Mouse (Mus musculus) neural tube, embryonic 10.5 days (tissue): ENCODE data around the gene Xpr1.

Source experiments
- DNase-seq: peaks from one replicate; pipeline ENCODE4 v3.0.0-alpha.2; 2017; ENCODE audit warnings: low spot score; ENCODE audit errors: extremely low spot score

The Xpr1 gene

DNA sequence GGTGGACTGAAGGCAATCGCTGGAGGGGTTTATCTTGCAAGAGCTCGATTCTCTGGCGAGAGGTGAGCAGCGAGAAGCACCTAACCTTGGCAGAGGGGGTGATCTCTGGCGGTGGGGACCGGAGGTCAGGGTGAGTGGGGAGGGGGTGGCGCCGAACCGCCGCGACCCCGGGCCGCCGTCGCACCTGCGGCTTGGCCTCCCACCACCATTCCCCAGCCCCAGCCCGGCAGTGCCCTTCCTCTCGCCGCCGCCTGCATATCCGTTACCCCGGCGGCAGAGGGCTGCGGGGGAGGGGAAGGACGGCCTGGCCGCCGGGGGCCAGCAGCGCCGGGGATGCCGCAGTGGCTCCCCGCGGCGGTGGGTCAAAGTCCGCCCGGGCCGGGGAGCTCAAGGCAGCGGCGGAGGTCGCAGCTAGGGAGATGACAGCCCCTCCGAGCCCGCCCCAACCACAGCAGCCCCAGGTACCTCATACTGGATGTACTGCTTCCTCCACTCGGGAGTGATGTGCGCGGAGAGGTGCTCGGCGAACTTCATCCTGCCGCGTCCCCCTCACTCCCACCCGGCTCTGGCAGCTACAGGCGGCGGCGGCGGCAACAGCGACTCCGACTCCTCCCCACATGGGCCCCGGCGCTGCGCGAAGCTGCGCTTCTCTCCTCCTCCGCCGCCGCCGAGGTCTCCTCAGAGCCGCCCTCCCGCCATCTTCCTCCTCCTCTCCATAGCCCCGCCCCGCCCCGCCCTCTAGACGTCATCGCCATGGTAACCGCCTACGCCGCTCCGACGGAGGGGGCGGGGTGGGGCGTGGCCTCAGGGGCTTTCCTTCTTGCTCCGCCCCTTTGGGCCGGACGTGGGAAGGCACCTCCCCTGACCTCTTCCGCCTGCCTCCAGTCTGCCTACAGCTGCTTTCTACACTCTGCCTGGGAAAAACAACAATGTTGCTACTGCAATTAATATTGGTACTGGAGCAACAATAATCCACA is at the start of gene Xpr1:
Xpr1 (minus strand) TSS at position 715 of the 977 bp plus-strand sequence.
- DNase-seq, result peak; percentile 97

GRCm38 (mm10) chr1:155463442-155463841 is 46.2 kb upstream of the Xpr1 start:
- DNase-seq, result no peak

DNA sequence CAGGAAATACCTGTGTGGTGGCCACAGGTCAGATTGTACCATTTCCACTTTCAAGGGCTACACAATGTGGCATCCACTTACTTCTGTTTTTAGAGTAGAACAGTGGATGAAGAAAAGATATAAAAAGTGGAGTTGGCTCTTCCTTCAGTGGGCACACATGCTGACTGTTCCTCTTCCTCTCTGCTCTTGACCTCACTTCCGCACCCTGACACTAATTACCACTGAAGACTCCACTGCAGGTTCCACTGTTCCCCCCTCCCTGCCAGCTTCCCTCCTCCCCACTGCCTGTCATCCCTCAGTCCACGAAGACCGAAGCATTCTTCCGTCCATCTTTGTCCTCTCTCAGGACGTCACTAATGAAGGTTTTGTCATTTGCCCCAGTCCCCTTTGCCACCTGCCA is 45.4 kb upstream of the Xpr1 start:
- no peak for DNase-seq

- DNase-seq, result no peak
Observed at GRCm38 (mm10) chr1:155457532-155457931, 40.3 kb upstream of the Xpr1 start.

DNA sequence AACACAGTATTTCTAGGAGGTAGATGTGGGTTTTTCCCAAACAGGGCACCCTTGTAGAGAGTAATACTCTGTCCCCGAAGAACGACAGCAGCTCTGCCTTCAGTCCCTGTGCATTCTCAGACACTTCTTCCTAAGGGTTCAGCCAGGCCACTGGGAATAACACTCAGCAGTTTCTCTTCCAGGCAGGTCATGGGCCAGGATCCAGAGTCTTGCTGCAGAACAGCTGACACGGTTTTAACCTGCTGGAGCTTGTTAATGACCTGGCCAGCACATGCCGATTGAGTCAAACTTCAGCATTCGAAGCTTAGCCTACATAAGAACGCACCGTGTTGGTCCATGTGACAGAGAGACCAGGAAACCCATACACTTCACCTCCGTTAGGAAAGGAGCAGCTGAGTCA is 36.0 kb upstream of the Xpr1 start:
- no peak for DNase-seq

- DNase-seq, result no peak
Observed at GRCm38 (mm10) chr1:155448932-155449331, 31.7 kb upstream of the Xpr1 start.

GRCm38 (mm10) chr1:155447277-155447676 is 30.1 kb upstream of the Xpr1 start:
- DNase-seq, result no peak

DNA sequence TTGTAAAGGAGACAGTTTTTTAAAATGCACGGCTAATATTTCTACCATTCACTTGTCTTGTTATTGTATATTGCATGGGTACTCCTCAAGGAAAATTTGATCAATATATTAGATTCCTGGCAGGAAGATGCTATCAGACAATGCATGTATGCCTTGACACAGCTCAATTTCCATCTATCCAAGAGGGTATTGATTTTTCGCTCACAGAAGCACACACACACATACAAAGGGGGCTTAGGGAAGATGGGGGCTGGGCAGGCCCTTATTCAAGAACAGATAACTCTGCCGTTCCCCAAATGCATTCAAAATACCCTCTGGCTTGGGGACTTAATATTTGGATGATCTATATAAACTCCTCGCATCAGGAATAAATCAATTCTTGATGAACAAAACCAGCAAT is 25.9 kb upstream of the Xpr1 start:
- no peak for DNase-seq

GRCm38 (mm10) chr1:155442521-155443001 is 25.3 kb upstream of the Xpr1 start:
- no peak for DNase-seq

GRCm38 (mm10) chr1:155439551-155439950 is 22.3 kb upstream of the Xpr1 start:
- DNase-seq, result no peak

GRCm38 (mm10) chr1:155438525-155438924 is 21.3 kb upstream of the Xpr1 start:
- no peak for DNase-seq

- DNase-seq, result no peak
Observed at GRCm38 (mm10) chr1:155429304-155429703, 12.1 kb upstream of the Xpr1 start.

GRCm38 (mm10) chr1:155427126-155427865 is 10.1 kb upstream of the Xpr1 start:
- no peak for DNase-seq

DNA sequence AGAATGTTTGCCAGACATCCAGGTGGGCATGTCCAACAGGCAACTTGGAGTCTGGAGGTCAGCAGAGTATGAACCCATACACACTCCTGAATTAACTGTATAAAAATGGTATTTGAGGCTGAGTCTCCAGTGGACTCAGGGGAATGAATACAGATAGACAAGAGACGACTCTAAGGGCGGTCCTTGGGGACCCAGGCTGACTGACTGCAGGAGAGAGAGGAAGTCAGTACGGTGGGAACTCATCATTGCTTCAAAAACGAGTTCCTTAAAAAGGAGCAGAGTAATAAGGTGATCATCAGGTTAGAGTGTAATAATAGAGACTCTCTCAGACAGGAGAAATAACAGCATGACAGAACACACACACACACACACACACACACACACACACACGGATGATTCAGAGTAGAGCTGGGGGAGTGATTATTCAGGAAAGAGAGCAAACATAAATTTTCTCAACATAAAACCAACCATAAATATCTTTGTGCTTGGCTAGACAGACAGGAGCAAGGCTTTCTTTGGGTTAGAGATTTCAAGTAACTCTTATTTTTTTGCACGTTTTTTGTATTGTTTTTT is 8.6 kb upstream of the Xpr1 start:
- no peak for DNase-seq

- no peak for DNase-seq
Observed at GRCm38 (mm10) chr1:155425285-155425684, 8.1 kb upstream of the Xpr1 start.

GRCm38 (mm10) chr1:155423801-155424200 is 6.6 kb upstream of the Xpr1 start:
- no peak for DNase-seq

- no peak for DNase-seq
Observed at GRCm38 (mm10) chr1:155422022-155422421, 4.8 kb upstream of the Xpr1 start.

DNA sequence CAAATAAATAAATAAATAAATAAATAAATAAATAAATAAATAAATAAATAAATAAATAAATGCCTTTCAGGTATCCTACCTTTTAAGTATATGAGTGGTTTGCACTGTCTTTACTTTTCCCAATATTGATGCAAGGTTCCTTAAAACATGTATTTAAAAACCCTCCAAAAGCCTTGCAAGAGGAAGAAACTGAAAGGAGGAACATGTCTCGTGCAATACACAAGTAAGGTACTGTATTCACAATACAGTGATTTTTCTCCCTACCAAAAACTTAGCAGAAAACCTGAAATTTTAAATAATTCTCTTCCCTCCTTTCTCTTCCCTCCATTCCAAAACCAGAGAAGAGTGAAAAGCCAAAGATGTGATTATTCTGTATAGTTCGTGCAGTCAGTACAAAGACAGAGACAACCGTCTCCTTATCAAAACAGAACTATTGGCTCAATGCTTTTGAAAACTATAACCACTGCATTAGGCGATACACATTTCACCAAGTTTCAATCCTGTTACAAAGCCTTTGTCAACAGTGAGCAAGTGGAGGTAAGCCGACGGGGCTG is 991 bp downstream of the Xpr1 start:
- no peak for DNase-seq

- no peak for DNase-seq
Observed at GRCm38 (mm10) chr1:155415421-155415820, 1.8 kb downstream of the Xpr1 start.

DNA sequence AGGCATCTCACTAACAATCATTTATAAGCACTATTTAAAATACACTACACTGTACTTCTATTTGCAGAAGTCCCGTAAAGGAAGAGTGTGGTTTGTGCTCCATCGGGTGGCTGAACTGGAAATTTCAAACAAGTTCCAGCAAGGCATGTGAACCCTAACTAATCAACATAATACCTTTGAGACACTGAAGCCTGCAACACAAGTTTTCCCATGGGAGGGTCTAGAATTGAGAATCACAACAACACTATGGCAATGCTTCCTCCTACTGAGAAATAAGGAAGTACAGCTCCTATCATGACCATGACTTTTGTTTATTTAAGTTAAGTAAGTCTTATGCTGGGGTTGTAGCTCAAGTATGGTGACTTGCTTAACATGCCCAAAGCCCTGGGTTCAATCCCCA is 4.5 kb downstream of the Xpr1 start:
- no peak for DNase-seq

DNA sequence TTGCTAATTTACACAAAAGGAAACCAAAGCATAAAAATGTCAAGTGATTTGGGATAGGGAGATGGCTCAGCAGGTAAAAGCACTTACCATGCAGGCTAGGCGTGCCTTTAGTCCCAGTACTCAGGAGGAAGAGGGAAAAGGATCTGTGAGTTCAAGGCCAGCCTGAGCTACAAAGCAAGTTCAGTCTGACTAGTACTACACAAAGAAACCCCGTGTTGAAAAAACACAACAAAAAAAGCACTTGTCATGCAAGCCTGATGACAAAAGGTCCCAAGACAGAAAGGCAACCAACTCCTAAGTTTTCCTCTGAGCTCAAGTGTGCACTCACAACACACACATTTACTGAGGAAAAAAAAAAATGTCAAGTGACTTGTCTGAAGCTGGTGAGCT is 8.6 kb downstream of the Xpr1 start:
- no peak for DNase-seq
